Mouse (Mus musculus) cerebellum, adult 2 months (tissue): ENCODE results near the gene Id3.

Experiments
- CTCF ChIP-seq: fragments of 200-500 bp; IDR thresholded peaks from 2 replicates; pipeline ENCODE4 v1.5.1; 2011; ENCODE audit warnings: low read depth, mild to moderate bottlenecking, control low read depth, low read length, moderate library complexity, borderline replicate concordance; ENCODE audit not compliant: insufficient read depth
- POLR2A ChIP-seq: fragments of 200-500 bp; IDR thresholded peaks from 2 replicates; pipeline ENCODE4 v1.6.1; 2011; ENCODE audit warnings: low read length, control low read depth, borderline replicate concordance; ENCODE audit not compliant: insufficient read depth

DNA sequence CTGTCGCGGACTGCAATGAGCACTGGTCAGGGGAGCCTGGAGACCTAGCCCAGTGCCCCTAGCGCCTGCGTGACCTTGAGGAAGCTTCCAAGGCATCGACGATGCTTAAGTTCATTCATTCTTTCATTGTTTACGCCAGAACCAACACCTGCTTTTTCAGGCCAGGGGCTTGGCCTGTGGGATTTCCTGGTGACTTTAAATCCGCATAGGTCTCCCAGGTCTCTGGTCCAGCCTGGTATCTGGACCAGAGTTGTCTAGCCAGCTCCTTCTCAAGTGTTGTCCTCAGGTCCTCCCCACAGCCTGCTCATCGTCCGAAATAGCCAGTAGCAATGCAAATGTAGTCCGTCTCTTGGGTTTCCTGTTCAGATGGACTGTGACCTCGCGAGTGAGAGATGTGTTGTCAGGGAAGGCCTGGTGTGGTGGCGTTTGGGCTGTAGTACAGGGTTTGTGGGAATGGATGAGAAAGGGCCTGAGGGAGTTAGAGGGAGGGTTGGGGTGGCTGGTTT lies 30.0 kb downstream of the Id3 start:
- TF ChIP-seq POLR2A (no peak), CTCF (no peak)
